Mouse (Mus musculus): ENCODE data around the gene Susd3. TPM values are rescaled to one million over a fixed set of nuclear protein-coding genes. Genes with fewer than 3 reads are reported as not detected.
A peak's percentile ranks its signal among the peaks of the same experiment; 100 is the strongest.

Susd3 gene
- polyA plus RNA-seq, 1 experiment from 2014 or later = 12.6 TPM

- no peaks in the 10 kb centered on the region for H3K27me3 ChIP-seq (ENCODE audit: control insufficient read depth, insufficient read depth, low read length)
Measured at GRCm38 (mm10) chr13:49196211-49196610, 52.3 kb downstream of the Susd3 start.

GRCm38 (mm10) chr13:49195651-49196050 is 52.9 kb downstream of the Susd3 start:
- no peak for ATAC-seq (ENCODE audit: low FRiP score, low TSS enrichment)

More at GRCm38 (mm10) chr13:49196211-49196610, 52.3 kb downstream of the Susd3 start:
- Histone ChIP-seq H3K36me3 (ENCODE audit: control insufficient read depth, insufficient read depth, low read length) (peaks cover 10% of the 10 kb centered on the region; the same call in 1 of the 2 replicates), H3K9ac (ENCODE audit: low read depth, low read length) (no peak overlapping the region), H3K4me1 (ENCODE audit: control insufficient read depth, insufficient read depth, low read length) (peaks cover 6% of the 10 kb centered on the region), H3K4me2 (replicated peaks; ENCODE audit: low read depth, low read length) (no peak overlapping the region), H3K4me3 (ENCODE audit: low read length) (no peak overlapping the region), H3K27ac (ENCODE audit: low read depth, low read length) (no peak overlapping the region), H3K9me3 (ENCODE audit: control insufficient read depth, low read length) (no peaks in the 10 kb centered on the region)
- ATAC-seq (ENCODE audit: low FRiP score, low TSS enrichment) = no peak
- 90% methylated on average over 5 of the region's 5 CpGs for WGBS

GRCm38 (mm10) chr13:49194811-49195210 is 53.7 kb downstream of the Susd3 start:
- no peak overlapping the region for H3K4me3 ChIP-seq (ENCODE audit: low read length)
- WGBS = 93% methylated on average over 13 of the region's 13 CpGs

More at GRCm38 (mm10) chr13:49195651-49196050, 52.9 kb downstream of the Susd3 start:
- Histone ChIP-seq H3K4me3 (ENCODE audit: low read length) (no peak overlapping the region), H3K4me2 (replicated peaks; ENCODE audit: low read depth, low read length) (no peak overlapping the region), H3K9me3 (ENCODE audit: control insufficient read depth, low read length) (no peaks in the 10 kb centered on the region), H3K27ac (ENCODE audit: low read depth, low read length) (no peak overlapping the region), H3K9ac (ENCODE audit: low read depth, low read length) (no peak overlapping the region), H3K4me1 (ENCODE audit: control insufficient read depth, insufficient read depth, low read length) (peaks cover 12% of the 10 kb centered on the region), H3K27me3 (ENCODE audit: control insufficient read depth, insufficient read depth, low read length) (no peaks in the 10 kb centered on the region), H3K36me3 (ENCODE audit: control insufficient read depth, insufficient read depth, low read length) (peaks cover 10% of the 10 kb centered on the region; the same call in 1 of the 2 replicates)
- WGBS = 58% methylated on average over 7 of the region's 7 CpGs

GRCm38 (mm10) chr13:49193650-49194049 is 54.9 kb downstream of the Susd3 start:
- Histone ChIP-seq H3K9me3 (ENCODE audit: control insufficient read depth, low read length) (no peaks in the 10 kb centered on the region), H3K4me3 (ENCODE audit: low read length) (no peak overlapping the region), H3K9ac (ENCODE audit: low read depth, low read length) (no peak overlapping the region), H3K36me3 (ENCODE audit: control insufficient read depth, insufficient read depth, low read length) (peaks cover 10% of the 10 kb centered on the region; the same call in 1 of the 2 replicates), H3K4me2 (replicated peaks; ENCODE audit: low read depth, low read length) (no peak overlapping the region), H3K27me3 (ENCODE audit: control insufficient read depth, insufficient read depth, low read length) (no peaks in the 10 kb centered on the region), H3K27ac (ENCODE audit: low read depth, low read length) (no peak overlapping the region), H3K4me1 (ENCODE audit: control insufficient read depth, insufficient read depth, low read length) (peaks cover 29% of the 10 kb centered on the region)
- ATAC-seq (ENCODE audit: low FRiP score, low TSS enrichment) = no peak
- 96% methylated on average over 17 of the region's 17 CpGs for WGBS

More at GRCm38 (mm10) chr13:49194811-49195210, 53.7 kb downstream of the Susd3 start:
- Histone ChIP-seq H3K4me1 (ENCODE audit: control insufficient read depth, insufficient read depth, low read length) (peaks cover 20% of the 10 kb centered on the region), H3K4me2 (replicated peaks; ENCODE audit: low read depth, low read length) (no peak overlapping the region), H3K9ac (ENCODE audit: low read depth, low read length) (no peak overlapping the region), H3K27me3 (ENCODE audit: control insufficient read depth, insufficient read depth, low read length) (no peaks in the 10 kb centered on the region), H3K36me3 (ENCODE audit: control insufficient read depth, insufficient read depth, low read length) (peaks cover 10% of the 10 kb centered on the region; the same call in 1 of the 2 replicates), H3K27ac (ENCODE audit: low read depth, low read length) (no peak overlapping the region), H3K9me3 (ENCODE audit: control insufficient read depth, low read length) (no peaks in the 10 kb centered on the region)
- no peak for ATAC-seq (ENCODE audit: low FRiP score, low TSS enrichment)

- no peak for ATAC-seq (ENCODE audit: low FRiP score, low TSS enrichment)
- WGBS = 76% methylated on average over 16 of the region's 16 CpGs
- Histone ChIP-seq H3K27ac (ENCODE audit: low read depth, low read length) (no peak overlapping the region), H3K4me2 (replicated peaks; ENCODE audit: low read depth, low read length) (no peak overlapping the region), H3K4me3 (ENCODE audit: low read length) (no peak overlapping the region), H3K9ac (ENCODE audit: low read depth, low read length) (no peak overlapping the region), H3K27me3 (ENCODE audit: control insufficient read depth, insufficient read depth, low read length) (no peaks in the 10 kb centered on the region), H3K4me1 (ENCODE audit: control insufficient read depth, insufficient read depth, low read length) (peaks cover 36% of the 10 kb centered on the region), H3K36me3 (ENCODE audit: control insufficient read depth, insufficient read depth, low read length) (peaks cover 10% of the 10 kb centered on the region; the same call in 1 of the 2 replicates), H3K9me3 (ENCODE audit: control insufficient read depth, low read length) (no peaks in the 10 kb centered on the region)
Measured at GRCm38 (mm10) chr13:49192156-49192855, 56.2 kb downstream of the Susd3 start.

- Histone ChIP-seq H3K4me1 (ENCODE audit: control insufficient read depth, insufficient read depth, low read length) (peaks cover 40% of the 10 kb centered on the region), H3K4me3 (ENCODE audit: low read length) (no peak overlapping the region), H3K4me2 (replicated peaks; ENCODE audit: low read depth, low read length) (no peak overlapping the region), H3K36me3 (ENCODE audit: control insufficient read depth, insufficient read depth, low read length) (peaks cover 10% of the 10 kb centered on the region; the same call in 1 of the 2 replicates), H3K9me3 (ENCODE audit: control insufficient read depth, low read length) (no peaks in the 10 kb centered on the region), H3K27ac (ENCODE audit: low read depth, low read length) (0 out of 2 replicates have a peak overlapping the region, but pooled peaks have one; percentile 14), H3K27me3 (ENCODE audit: control insufficient read depth, insufficient read depth, low read length) (no peaks in the 10 kb centered on the region), H3K9ac (ENCODE audit: low read depth, low read length) (no peak overlapping the region)
- ATAC-seq (ENCODE audit: low FRiP score, low TSS enrichment) = no peak
- WGBS = 35% methylated on average over 5 of the region's 5 CpGs
Measured at GRCm38 (mm10) chr13:49191673-49192035, 56.9 kb downstream of the Susd3 start.

GRCm38 (mm10) chr13:49190876-49191672 is 57.4 kb downstream of the Susd3 start:
- ATAC-seq (ENCODE audit: low FRiP score, low TSS enrichment) = no peak
- Histone ChIP-seq H3K27me3 (ENCODE audit: control insufficient read depth, insufficient read depth, low read length) (no peaks in the 10 kb centered on the region), H3K4me3 (ENCODE audit: low read length) (no peak overlapping the region), H3K9ac (ENCODE audit: low read depth, low read length) (peak overlapping the region; percentile 18; the same call in 1 of the 2 replicates), H3K4me1 (ENCODE audit: control insufficient read depth, insufficient read depth, low read length) (peaks cover 40% of the 10 kb centered on the region), H3K27ac (ENCODE audit: low read depth, low read length) (peak overlapping the region; percentile 47; the same call in 1 of the 2 replicates), H3K36me3 (ENCODE audit: control insufficient read depth, insufficient read depth, low read length) (peaks cover 10% of the 10 kb centered on the region; the same call in 1 of the 2 replicates), H3K4me2 (replicated peaks; ENCODE audit: low read depth, low read length) (no peak overlapping the region), H3K9me3 (ENCODE audit: control insufficient read depth, low read length) (no peaks in the 10 kb centered on the region)
- 60% methylated on average over 7 of the region's 7 CpGs for WGBS

- Histone ChIP-seq H3K9ac (ENCODE audit: low read depth, low read length) (peak overlapping the region; percentile 18; the same call in 1 of the 2 replicates), H3K9me3 (ENCODE audit: control insufficient read depth, low read length) (no peaks in the 10 kb centered on the region), H3K36me3 (ENCODE audit: control insufficient read depth, insufficient read depth, low read length) (peaks cover 4% of the 10 kb centered on the region; the same call in 1 of the 2 replicates), H3K27me3 (ENCODE audit: control insufficient read depth, insufficient read depth, low read length) (no peaks in the 10 kb centered on the region), H3K27ac (ENCODE audit: low read depth, low read length) (no peak overlapping the region), H3K4me1 (ENCODE audit: control insufficient read depth, insufficient read depth, low read length) (peaks cover 40% of the 10 kb centered on the region), H3K4me3 (ENCODE audit: low read length) (no peak overlapping the region), H3K4me2 (replicated peaks; ENCODE audit: low read depth, low read length) (no peak overlapping the region)
- 64% methylated on average over 12 of the region's 12 CpGs for WGBS
- no peak for ATAC-seq (ENCODE audit: low FRiP score, low TSS enrichment)
Measured at GRCm38 (mm10) chr13:49189970-49190870, 58.3 kb downstream of the Susd3 start.

Measured in kidney, embryonic 14.5 days (tissue).